Mouse (Mus musculus) brain, embryonic 14.5 days (tissue): ENCODE results near the gene Slc25a30.

ENCODE experiments used
- CTCF ChIP-seq: fragments of 200-500 bp; IDR thresholded peaks from 2 replicates; pipeline ENCODE4 v1.5.1; 2012; ENCODE audit warnings: inconsistent platforms, mild to moderate bottlenecking, moderate library complexity, borderline replicate concordance; ENCODE audit not compliant: insufficient read depth, insufficient read length; ENCODE audit errors: extremely low read depth
- POLR2A ChIP-seq: fragments of 200-500 bp; IDR thresholded peaks from 2 replicates; pipeline ENCODE4 v1.6.1; 2012; ENCODE audit warnings: mild to moderate bottlenecking, inconsistent platforms, borderline replicate concordance; ENCODE audit not compliant: poor library complexity, insufficient read depth, insufficient read length, severe bottlenecking; ENCODE audit errors: extremely low read depth

GRCm38 (mm10) chr14:75832031-75832430 lies 45.2 kb upstream of the Slc25a30 start:
- TF ChIP-seq CTCF (no peak), POLR2A (no peak)
